Mouse (Mus musculus) forebrain, embryonic 11.5 days (tissue): ENCODE measurements around the gene Sh3gl2. TPM values are rescaled to one million over a fixed set of nuclear protein-coding genes. Genes with fewer than 3 reads are reported as not detected.

Source experiments
- ATAC-seq: fragments of 200-750 bp; cut with Nextera tagmentation; replicated peaks from 2 replicates; pipeline ENCODE4 v1.8.0; 2017; ENCODE audit warnings: moderate TSS enrichment; ENCODE audit not compliant: low FRiP score
- DNase-seq: peaks from one replicate; pipeline ENCODE4 v3.0.0-alpha.2; 2017; ENCODE audit warnings: low spot score
- H3K27ac ChIP-seq: fragments of 300-500 bp; sonication (generic); 2 replicates; pipeline ENCODE4 v1.5.1; 2014; ENCODE audit warnings: low read depth, low read length
- H3K27me3 ChIP-seq: fragments of 300-500 bp; sonication (generic); 2 replicates; pipeline ENCODE4 v1.6.1; 2014; ENCODE audit warnings: mild to moderate bottlenecking, low read length, mixed read lengths; ENCODE audit not compliant: control insufficient read depth, insufficient read depth
- H3K36me3 ChIP-seq: fragments of 300-500 bp; sonication (generic); 2 replicates; pipeline ENCODE4 v1.6.1; 2014; ENCODE audit warnings: mild to moderate bottlenecking, low read length, moderate library complexity, mixed read lengths; ENCODE audit not compliant: control insufficient read depth, insufficient read depth
- H3K4me1 ChIP-seq: fragments of 300-500 bp; sonication (generic); replicated peaks from 2 replicates; pipeline ENCODE4 v1.6.1; 2014; ENCODE audit warnings: low read length, mixed read lengths; ENCODE audit not compliant: control insufficient read depth, insufficient read depth
- H3K4me2 ChIP-seq: fragments of 300-500 bp; sonication (generic); 2 replicates; pipeline ENCODE4 v1.6.1; 2014; ENCODE audit warnings: low read depth, mild to moderate bottlenecking, low read length, moderate library complexity, mixed read lengths; ENCODE audit not compliant: severe bottlenecking
- H3K4me3 ChIP-seq: fragments of 300-500 bp; sonication (generic); 2 replicates; pipeline ENCODE4 v1.5.1; 2014; ENCODE audit warnings: low read depth, low read length
- H3K9ac ChIP-seq: fragments of 300-500 bp; sonication (generic); 2 replicates; pipeline ENCODE4 v1.6.1; 2014; ENCODE audit warnings: low read length
- H3K9me3 ChIP-seq: fragments of 300-500 bp; sonication (generic); 2 replicates; pipeline ENCODE4 v1.6.1; 2016; ENCODE audit warnings: low read length, mixed read lengths; ENCODE audit not compliant: control insufficient read depth
- WGBS: fragments of 180-500 bp; shearing (Covaris S2); extraction: QIAGEN DNeasy Blood & Tissue Kit; methylation state at CpG from one replicate; pipeline ENCODE4 v1.1.7; 2014; 5-methylcytosine and 5-hydroxymethylcytosine counted together
- polyA plus RNA-seq: library from polyadenylated mRNA; unstranded; fragments of >200 nt; fragmentation: Nextera tagmentation; extraction: Ambion mirVana; gene quantifications from 2 replicates; pipeline ENCODE4 v1.2.1, GENCODE M21; 2014

Sh3gl2 gene
- polyA plus RNA-seq, 1 experiment from 2014 or later = 8.3 TPM

DNA sequence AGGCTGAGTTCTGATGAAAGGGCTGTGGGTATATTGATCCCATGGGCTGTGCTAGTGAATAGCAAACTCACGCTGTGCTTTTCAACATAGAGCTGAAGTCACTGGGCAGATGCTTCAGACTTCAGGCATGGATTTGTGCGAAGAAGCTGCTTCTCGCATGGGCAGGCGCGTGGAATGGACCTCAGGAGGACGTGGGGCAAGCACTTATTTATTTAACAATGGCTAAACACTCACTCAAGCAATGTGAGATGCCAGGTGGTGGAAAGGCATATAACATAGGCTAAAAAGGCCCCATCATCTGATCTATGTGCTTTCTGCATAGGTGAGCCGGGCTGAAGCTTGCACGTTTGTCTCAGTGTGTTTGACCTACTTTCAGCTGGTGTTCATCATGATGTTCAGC is 193.8 kb downstream of the Sh3gl2 start:
- ATAC-seq = no peak
- Histone ChIP-seq H3K27ac (no peak overlapping the region), H3K4me3 (no peak overlapping the region), H3K4me2 (no peak overlapping the region), H3K36me3 (no peaks in the 10 kb centered on the region), H3K9ac (no peak overlapping the region), H3K4me1 (no peaks in the 10 kb centered on the region), H3K27me3 (no peaks in the 10 kb centered on the region), H3K9me3 (no peaks in the 10 kb centered on the region)
- WGBS = 65% methylated on average over 8 of the region's 8 CpGs
- DNase-seq = no peak

DNA sequence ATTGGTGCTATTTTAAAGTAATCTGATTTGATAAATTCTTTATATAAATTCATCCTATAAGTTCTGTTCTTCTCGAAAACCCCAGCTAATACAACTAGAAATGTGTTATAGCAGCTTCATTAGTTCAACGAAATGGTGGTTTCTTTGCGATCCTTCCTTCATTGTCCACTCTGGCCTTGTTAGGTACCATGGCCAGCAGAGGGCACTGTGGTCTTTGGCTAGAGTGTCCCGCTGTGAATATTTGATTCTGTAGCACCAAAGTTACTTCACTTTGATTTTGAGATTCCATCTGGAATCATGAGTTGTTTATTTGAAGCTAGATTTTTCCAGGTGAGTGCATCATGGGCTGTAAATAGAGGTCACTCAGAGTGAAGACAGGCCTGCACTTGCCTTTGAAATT is 197.9 kb downstream of the Sh3gl2 start:
- ATAC-seq = peak; percentile 47; the same call in 1 of the 2 replicates
- Histone ChIP-seq H3K9ac (no peak overlapping the region), H3K9me3 (no peaks in the 10 kb centered on the region), H3K27ac (no peak overlapping the region), H3K4me3 (no peak overlapping the region), H3K27me3 (no peaks in the 10 kb centered on the region), H3K4me1 (no peaks in the 10 kb centered on the region), H3K4me2 (no peak overlapping the region), H3K36me3 (no peaks in the 10 kb centered on the region)
- peak; percentile 78 for DNase-seq
- 46% methylated on average over 4 of the region's 4 CpGs for WGBS

DNA sequence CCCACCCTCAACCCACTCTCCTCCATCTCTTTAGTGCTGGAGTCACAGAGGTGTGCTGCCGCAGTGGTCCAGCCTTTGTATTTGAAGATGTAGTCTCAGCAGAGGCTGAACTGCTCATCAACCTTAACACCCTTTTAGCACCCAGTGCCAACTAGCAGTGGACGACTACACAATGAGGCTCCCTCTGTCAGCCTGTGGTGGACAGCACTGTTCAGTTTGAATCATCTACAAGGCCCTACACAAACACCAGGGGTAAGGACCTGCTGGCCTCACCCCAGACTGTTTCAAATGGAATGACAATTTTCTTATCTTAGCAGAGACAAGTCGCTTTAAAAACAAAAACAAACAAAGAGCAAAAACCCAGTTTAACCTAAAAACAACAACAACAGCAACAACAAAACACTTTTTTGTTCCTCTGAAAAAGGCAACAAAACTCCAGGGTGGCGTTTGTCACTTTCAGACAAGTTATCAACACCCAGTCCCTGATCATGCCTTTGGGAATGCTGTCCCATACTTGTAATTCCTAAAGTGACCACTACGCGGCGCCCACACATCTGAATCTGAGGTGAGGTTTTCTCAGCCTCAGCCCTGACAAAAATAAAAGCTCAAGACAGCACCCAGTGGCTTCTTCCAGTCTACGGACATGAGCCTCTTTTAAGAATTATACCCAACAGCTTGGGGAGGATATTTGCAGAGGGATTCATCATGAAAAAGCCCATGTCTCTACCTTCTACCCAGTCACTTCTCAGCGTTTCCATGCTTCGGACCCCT is 199.7 kb downstream of the Sh3gl2 start:
- ATAC-seq = peak; percentile 49; the same call in 1 of the 2 replicates
- H3K9ac ChIP-seq = no peak overlapping the region
- H3K9me3 ChIP-seq = no peaks in the 10 kb centered on the region
- H3K27ac ChIP-seq = no peak overlapping the region
- no peak overlapping the region for H3K4me2 ChIP-seq
- WGBS = 42% methylated on average over 10 of the region's 10 CpGs
- peak; percentile 86 for DNase-seq
- no peaks in the 10 kb centered on the region for H3K27me3 ChIP-seq
- no peaks in the 10 kb centered on the region for H3K4me1 ChIP-seq
- no peak overlapping the region for H3K4me3 ChIP-seq
- no peaks in the 10 kb centered on the region for H3K36me3 ChIP-seq

DNA sequence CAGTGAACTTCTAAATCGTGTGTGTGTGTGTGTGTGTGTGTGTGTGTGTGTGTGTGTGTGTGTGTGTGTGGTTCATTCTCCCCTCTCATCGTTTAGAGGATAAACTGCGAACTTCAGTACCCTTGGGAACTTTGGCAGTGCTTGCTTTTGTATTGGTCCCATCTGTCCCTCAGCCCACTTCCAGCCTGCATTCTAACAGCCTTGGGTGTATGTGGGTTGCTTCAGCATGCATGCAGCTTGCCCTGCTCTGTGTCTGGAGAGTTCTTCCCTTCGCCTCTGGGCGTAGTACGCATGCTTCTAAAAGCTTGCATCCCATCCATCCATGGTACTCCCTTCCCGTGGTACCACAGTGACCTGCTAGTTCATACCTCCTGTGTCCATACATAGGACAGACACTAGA is 200.3 kb downstream of the Sh3gl2 start:
- Histone ChIP-seq H3K36me3 (no peaks in the 10 kb centered on the region), H3K9ac (no peak overlapping the region), H3K4me3 (no peak overlapping the region), H3K27ac (no peak overlapping the region), H3K27me3 (no peaks in the 10 kb centered on the region), H3K4me1 (no peaks in the 10 kb centered on the region), H3K4me2 (no peak overlapping the region), H3K9me3 (no peaks in the 10 kb centered on the region)
- ATAC-seq = no peak
- WGBS = 78% methylated on average over 7 of the region's 7 CpGs
- DNase-seq = no peak

DNA sequence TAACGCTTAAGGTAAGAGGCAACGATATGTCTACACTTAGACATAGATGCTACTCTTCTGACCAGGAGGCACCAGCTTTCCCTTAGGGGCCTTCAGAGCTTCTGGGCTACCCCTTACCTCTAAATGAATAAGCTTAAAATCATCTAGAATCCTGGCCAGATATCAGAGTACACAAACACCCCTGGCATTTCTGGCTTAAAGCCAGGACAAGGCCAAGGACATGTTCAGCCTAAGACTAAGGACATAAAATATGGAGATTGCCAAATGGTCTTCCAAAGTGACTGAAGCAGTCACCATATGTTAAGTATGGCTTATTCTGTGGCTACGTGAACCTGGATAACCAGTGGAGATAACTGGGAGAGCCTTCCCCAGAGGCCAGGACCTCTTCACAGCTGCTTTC is 211.5 kb downstream of the Sh3gl2 start:
- H3K27me3 ChIP-seq = no peaks in the 10 kb centered on the region
- 91% methylated on average over 3 of the region's 3 CpGs for WGBS
- H3K9me3 ChIP-seq = no peaks in the 10 kb centered on the region; the same call in 1 of the 2 replicates
- no peaks in the 10 kb centered on the region for H3K4me1 ChIP-seq
- H3K4me2 ChIP-seq = no peak overlapping the region
- H3K9ac ChIP-seq = no peak overlapping the region
- ATAC-seq = no peak
- H3K27ac ChIP-seq = no peak overlapping the region
- no peak overlapping the region for H3K4me3 ChIP-seq
- no peaks in the 10 kb centered on the region for H3K36me3 ChIP-seq
- no peak for DNase-seq

DNA sequence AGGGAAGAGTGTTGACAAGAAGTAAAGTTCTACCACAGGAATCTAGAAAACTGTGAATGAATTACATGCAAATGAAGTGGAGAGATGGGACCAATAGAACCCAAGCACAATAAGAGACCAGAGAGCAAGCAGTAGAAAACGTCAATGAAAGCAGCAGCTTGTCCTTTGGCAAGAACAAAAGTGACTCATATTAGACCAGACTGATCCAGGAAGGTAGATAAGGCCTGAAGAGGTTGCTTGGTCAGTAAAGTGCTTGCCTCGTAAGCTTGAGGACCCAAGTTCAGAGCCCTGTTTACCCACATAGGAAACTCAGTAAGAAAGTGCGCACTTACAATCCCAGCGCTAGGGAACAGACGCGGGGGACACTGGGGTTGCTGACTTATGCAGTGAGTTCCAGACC is 215.5 kb downstream of the Sh3gl2 start:
- Histone ChIP-seq H3K4me1 (no peaks in the 10 kb centered on the region), H3K27ac (no peak overlapping the region), H3K4me3 (no peak overlapping the region), H3K36me3 (no peaks in the 10 kb centered on the region), H3K9ac (no peak overlapping the region), H3K27me3 (no peaks in the 10 kb centered on the region), H3K9me3 (no peaks in the 10 kb centered on the region; the same call in 1 of the 2 replicates), H3K4me2 (no peak overlapping the region)
- no peak for DNase-seq
- ATAC-seq = no peak
- WGBS = 89% methylated on average over 6 of the region's 6 CpGs

DNA sequence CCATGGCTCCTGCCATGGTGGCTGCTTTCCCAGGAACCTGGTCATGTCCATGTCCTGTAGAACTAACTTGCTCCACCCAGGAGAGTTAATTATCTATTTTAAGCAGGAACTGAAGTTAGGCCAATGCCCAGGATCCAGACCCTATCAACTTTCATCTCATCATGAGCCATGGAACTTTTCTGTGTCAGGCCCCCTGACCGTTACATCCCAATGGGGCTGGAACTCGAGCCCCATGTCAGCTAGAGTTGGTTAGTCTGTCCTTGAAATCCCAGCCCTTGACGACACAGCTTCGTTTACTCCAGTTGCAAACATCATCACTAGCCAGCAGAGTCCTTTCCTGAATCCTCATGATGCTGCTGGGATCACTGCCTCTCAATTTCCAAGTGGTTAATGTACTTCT is 221.3 kb downstream of the Sh3gl2 start:
- Histone ChIP-seq H3K9me3 (no peaks in the 10 kb centered on the region), H3K27ac (no peak overlapping the region), H3K4me1 (no peaks in the 10 kb centered on the region), H3K4me2 (no peak overlapping the region), H3K4me3 (no peak overlapping the region), H3K27me3 (no peaks in the 10 kb centered on the region), H3K9ac (no peak overlapping the region), H3K36me3 (no peaks in the 10 kb centered on the region)
- WGBS = 85% methylated on average over 4 of the region's 4 CpGs
- DNase-seq (no peak), ATAC-seq (no peak)

DNA sequence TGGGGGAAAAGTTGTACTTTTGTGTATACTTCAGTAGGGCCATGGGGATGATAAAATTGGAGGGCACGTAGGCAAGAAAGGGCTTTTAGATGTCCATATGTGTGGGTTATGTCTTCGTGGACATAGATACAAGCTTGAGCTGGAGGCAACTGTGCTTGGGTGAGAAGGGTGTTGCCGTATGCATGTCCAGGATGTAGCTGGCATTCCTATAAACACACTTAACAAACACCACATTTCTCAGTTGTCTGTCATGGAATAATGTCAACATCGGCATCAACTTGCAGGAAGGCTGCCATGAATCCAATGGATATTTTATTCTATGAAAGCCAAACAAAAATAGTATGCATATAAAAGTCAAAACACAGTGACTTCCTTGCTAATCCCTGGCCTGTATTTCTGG is 227.9 kb downstream of the Sh3gl2 start:
- Histone ChIP-seq H3K4me1 (no peaks in the 10 kb centered on the region), H3K27me3 (no peaks in the 10 kb centered on the region), H3K27ac (no peak overlapping the region), H3K9ac (no peak overlapping the region), H3K36me3 (no peaks in the 10 kb centered on the region), H3K4me3 (no peak overlapping the region), H3K4me2 (no peak overlapping the region), H3K9me3 (no peaks in the 10 kb centered on the region)
- DNase-seq (no peak), ATAC-seq (no peak)
- 89% methylated on average over 4 of the region's 4 CpGs for WGBS

DNA sequence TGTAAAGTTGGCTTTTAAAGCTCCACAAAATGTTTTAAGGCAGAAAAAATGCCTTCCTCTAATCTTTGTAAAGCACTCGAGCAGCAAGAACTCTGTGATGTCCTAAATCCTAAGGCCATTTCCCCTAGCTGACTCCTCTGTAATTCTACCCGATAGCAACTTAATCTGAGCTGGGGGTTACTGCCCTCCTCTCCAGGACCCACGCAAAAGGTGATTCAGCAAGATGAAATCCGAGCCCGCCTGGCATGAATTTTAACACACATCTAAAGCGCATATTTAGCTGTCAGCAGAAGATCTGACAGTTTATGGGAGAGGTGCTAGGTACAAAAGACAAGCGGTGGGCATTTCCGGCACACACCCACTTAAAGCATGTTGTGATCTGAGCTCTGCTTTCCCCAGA is 229.8 kb downstream of the Sh3gl2 start:
- Histone ChIP-seq H3K4me3 (no peak overlapping the region), H3K4me1 (no peaks in the 10 kb centered on the region), H3K27me3 (no peaks in the 10 kb centered on the region), H3K27ac (no peak overlapping the region), H3K36me3 (no peaks in the 10 kb centered on the region), H3K9me3 (no peaks in the 10 kb centered on the region), H3K4me2 (no peak overlapping the region), H3K9ac (no peak overlapping the region)
- no peak for ATAC-seq
- DNase-seq = no peak
- WGBS = 66% methylated on average over 8 of the region's 8 CpGs
